Mouse (Mus musculus): ENCODE data around the gene Oasl2. TPM values are rescaled to one million over a fixed set of nuclear protein-coding genes. Genes with fewer than 3 reads are reported as not detected.

Gene Oasl2
- polyA plus RNA-seq, 1 experiment: 8.6 TPM

- H3K27me3 ChIP-seq (replicated peaks): peaks cover 20% of the 10 kb centered on the region
- H3K4me1 ChIP-seq: peaks cover 22% of the 10 kb centered on the region
- TF ChIP-seq GATA1 (IDR thresholded peaks at IDR 0.05; ENCODE audit: borderline replicate concordance, low read length): no peak
- TF ChIP-seq FLI1 (IDR thresholded peaks at IDR 0.05; ENCODE audit: low read length): no peak
- H3K4me3 ChIP-seq (replicated peaks): no peak overlapping the region
- peaks cover 53% of the 10 kb centered on the region for H3K36me3 ChIP-seq (replicated peaks; ENCODE audit: low read length)
- H3K9me3 ChIP-seq: no peaks in the 10 kb centered on the region
These were observed 53.1 kb downstream of the Oasl2 start for GRCm38 (mm10) chr5:114949812-114950211.

GRCm38 (mm10) chr5:114950669-114951068 lies 53.9 kb downstream of the Oasl2 start:
- Histone ChIP-seq H3K9me3 (no peaks in the 10 kb centered on the region), H3K4me1 (peaks cover 22% of the 10 kb centered on the region), H3K4me3 (replicated peaks) (no peak overlapping the region), H3K36me3 (replicated peaks; ENCODE audit: low read length) (peaks cover 46% of the 10 kb centered on the region), H3K27me3 (replicated peaks) (peaks cover 26% of the 10 kb centered on the region)
- TF ChIP-seq FLI1 (IDR thresholded peaks at IDR 0.05; ENCODE audit: low read length) (no peak), GATA1 (IDR thresholded peaks at IDR 0.05; ENCODE audit: borderline replicate concordance, low read length) (no peak)

- peaks cover 22% of the 10 kb centered on the region for H3K4me1 ChIP-seq
- H3K36me3 ChIP-seq (replicated peaks; ENCODE audit: low read length): peaks cover 39% of the 10 kb centered on the region
- TF ChIP-seq FLI1 (IDR thresholded peaks at IDR 0.05; ENCODE audit: low read length) (no peak), GATA1 (IDR thresholded peaks at IDR 0.05; ENCODE audit: borderline replicate concordance, low read length) (no peak)
- no peaks in the 10 kb centered on the region for H3K9me3 ChIP-seq
- peak overlapping the region; percentile 31 for H3K4me3 ChIP-seq (replicated peaks)
- peaks cover 30% of the 10 kb centered on the region for H3K27me3 ChIP-seq (replicated peaks)
These were observed 54.6 kb downstream of the Oasl2 start for GRCm38 (mm10) chr5:114951279-114951880.

GRCm38 (mm10) chr5:114953326-114953725 lies 56.6 kb downstream of the Oasl2 start:
- peaks cover 22% of the 10 kb centered on the region for H3K4me1 ChIP-seq
- no peak overlapping the region for H3K4me3 ChIP-seq (replicated peaks)
- peaks cover 30% of the 10 kb centered on the region for H3K27me3 ChIP-seq (replicated peaks)
- H3K9me3 ChIP-seq: no peaks in the 10 kb centered on the region
- TF ChIP-seq FLI1 (IDR thresholded peaks at IDR 0.05; ENCODE audit: low read length) (no peak), GATA1 (IDR thresholded peaks at IDR 0.05; ENCODE audit: borderline replicate concordance, low read length) (no peak)
- H3K36me3 ChIP-seq (replicated peaks; ENCODE audit: low read length): peaks cover 19% of the 10 kb centered on the region

GRCm38 (mm10) chr5:114958069-114958468 lies 61.3 kb downstream of the Oasl2 start:
- no peaks in the 10 kb centered on the region for H3K36me3 ChIP-seq (replicated peaks; ENCODE audit: low read length)
- H3K27me3 ChIP-seq (replicated peaks): peaks cover 35% of the 10 kb centered on the region
- TF ChIP-seq GATA1 (IDR thresholded peaks at IDR 0.05; ENCODE audit: borderline replicate concordance, low read length) (no peak), FLI1 (IDR thresholded peaks at IDR 0.05; ENCODE audit: low read length) (no peak)
- no peaks in the 10 kb centered on the region for H3K4me1 ChIP-seq
- no peak overlapping the region for H3K4me3 ChIP-seq (replicated peaks)
- H3K9me3 ChIP-seq: no peaks in the 10 kb centered on the region

Other genes starting within 250 kb of the Oasl2 start
- gene Trpv4, start 238.5 kb upstream of the Oasl2 start, polyA plus RNA-seq (2012; ENCODE audit: insufficient read depth, low replicate concordance): 1.5 and 2.1 TPM in 2 replicates
- gene Gltp, start 206.0 kb upstream of the Oasl2 start, polyA plus RNA-seq (2012; ENCODE audit: insufficient read depth, low replicate concordance): 38.6 and 56.2 TPM in 2 replicates
- 7.0 and 10.0 TPM in 2 replicates for gene Tchp, start 189.2 kb upstream of the Oasl2 start, polyA plus RNA-seq (2012; ENCODE audit: insufficient read depth, low replicate concordance)
- 99.9 and 118 TPM in 2 replicates for gene Ankrd13a, start 122.3 kb upstream of the Oasl2 start, polyA plus RNA-seq (2012; ENCODE audit: insufficient read depth, low replicate concordance)
- gene Git2, start 121.4 kb upstream of the Oasl2 start, polyA plus RNA-seq (2012; ENCODE audit: insufficient read depth, low replicate concordance): 48.3 and 136 TPM in 2 replicates
- gene 1500011B03Rik, start 73.5 kb upstream of the Oasl2 start, polyA plus RNA-seq (2012; ENCODE audit: insufficient read depth, low replicate concordance): 24.5 and 89.4 TPM in 2 replicates
- 0.20 TPM in 1 of 2 replicates, not detected in the other for gene 4930519G04Rik, start 43.3 kb upstream of the Oasl2 start, polyA plus RNA-seq (2012; ENCODE audit: insufficient read depth, low replicate concordance)
- not detected in 2 replicates for gene Gm9936, start 38.3 kb upstream of the Oasl2 start, polyA plus RNA-seq (2012; ENCODE audit: insufficient read depth, low replicate concordance)
- gene Oasl1, start 26.3 kb downstream of the Oasl2 start, polyA plus RNA-seq (2012; ENCODE audit: insufficient read depth, low replicate concordance): 6.4 TPM in 1 of 2 replicates, not detected in the other
- gene 2210016L21Rik, start 45.2 kb downstream of the Oasl2 start, polyA plus RNA-seq (2012; ENCODE audit: insufficient read depth, low replicate concordance): 16.4 and 35.8 TPM in 2 replicates
- gene Hnf1a, start 74.2 kb downstream of the Oasl2 start, polyA plus RNA-seq (2012; ENCODE audit: insufficient read depth, low replicate concordance): not detected in 2 replicates
- 8.1 and 18.2 TPM in 2 replicates for gene Sppl3, start 114.2 kb downstream of the Oasl2 start, polyA plus RNA-seq (2012; ENCODE audit: insufficient read depth, low replicate concordance)
- gene Gm10401, start 201.4 kb downstream of the Oasl2 start, polyA plus RNA-seq (2012; ENCODE audit: insufficient read depth, low replicate concordance): not detected in 2 replicates
- 34.8 and 43.5 TPM in 2 replicates for gene Acads, start 222.4 kb downstream of the Oasl2 start, polyA plus RNA-seq (2012; ENCODE audit: insufficient read depth, low replicate concordance)
- gene Unc119b, start 238.0 kb downstream of the Oasl2 start, polyA plus RNA-seq (2012; ENCODE audit: insufficient read depth, low replicate concordance): 13.4 and 25.4 TPM in 2 replicates